Mouse (Mus musculus) CH12.LX (cell line): ENCODE results near the gene Arid5b. TPM values are rescaled to one million over a fixed set of nuclear protein-coding genes. Genes with fewer than 3 reads are reported as not detected.

Source experiments
- DNase-seq: peaks from one replicate; pipeline ENCODE4 v3.0.0-alpha.2; 2013; ENCODE audit errors: extremely low read depth
- H3K27ac ChIP-seq: 2 replicates; pipeline ENCODE4 v1.5.1; 2012; ENCODE audit warnings: low read depth, mild to moderate bottlenecking, control low read depth, moderate library complexity; ENCODE audit not compliant: insufficient read depth
- H3K27me3 ChIP-seq: replicated peaks from 2 replicates; pipeline ENCODE3; 2012; ENCODE audit warnings: inconsistent platforms
- H3K36me3 ChIP-seq, 2 experiments: replicated peaks in 1 of 2; 2 replicates each; pipeline versions ENCODE3 to v1.6.1; 2012; ENCODE audit warnings: inconsistent platforms in 1 of 2, low read length in 1 of 2, mild to moderate bottlenecking in 1 of 2, mixed read lengths in 1 of 2, moderate library complexity in 1 of 2; ENCODE audit not compliant: control insufficient read depth in 1 of 2, insufficient read depth in 1 of 2
- H3K4me1 ChIP-seq, 2 experiments: 2 replicates each; pipeline ENCODE4 v1.6.1; 2012; ENCODE audit warnings: inconsistent platforms in 1 of 2, moderate library complexity in 1 of 2; ENCODE audit not compliant: insufficient read depth in 2 of 2, control insufficient read depth in 1 of 2
- H3K4me2 ChIP-seq: 2 replicates; pipeline ENCODE4 v1.6.1; 2012; ENCODE audit warnings: low read depth, mild to moderate bottlenecking, control low read depth; ENCODE audit not compliant: poor library complexity, insufficient read depth, severe bottlenecking
- H3K4me3 ChIP-seq, 3 experiments: fragments of 150-350 bp in 1 of 3; sonication (generic) in 1 of 3; replicated peaks in 1 of 3; 2 replicates each; pipeline versions ENCODE3 to v1.5.1; 2011 to 2012; ENCODE audit warnings: low read depth in 2 of 3, low read length in 2 of 3, mild to moderate bottlenecking in 2 of 3, moderate library complexity in 2 of 3, control low read depth in 1 of 3, improper control_type of control experiment in 1 of 3, inconsistent platforms in 1 of 3, mixed read lengths in 1 of 3; ENCODE audit not compliant: poor library complexity in 1 of 3
- H3K79me2 ChIP-seq: replicated peaks from 2 replicates; pipeline ENCODE4 v1.6.1; 2012; ENCODE audit warnings: mild to moderate bottlenecking, moderate library complexity; ENCODE audit not compliant: control insufficient read depth, poor library complexity, insufficient read depth, severe bottlenecking; ENCODE audit errors: extremely low read depth
- H3K9ac ChIP-seq: 2 replicates; pipeline ENCODE4 v1.6.1; 2012; ENCODE audit warnings: low read depth, mild to moderate bottlenecking, control low read depth, moderate library complexity; ENCODE audit not compliant: insufficient read depth
- H3K9me3 ChIP-seq: replicated peaks from 2 replicates; pipeline ENCODE3; 2012; ENCODE audit warnings: low read length, inconsistent platforms, mixed read lengths
- BHLHE40 ChIP-seq: IDR thresholded peaks from 2 replicates; pipeline ENCODE4 v1.6.1; 2011; ENCODE audit warnings: mild to moderate bottlenecking, low read depth, low read length, improper control_type of control experiment
- CHD2 ChIP-seq: IDR thresholded peaks from 2 replicates; pipeline ENCODE4 v1.6.1; 2011; ENCODE audit warnings: low read length, improper control_type of control experiment
- CTCF ChIP-seq, 2 experiments: IDR thresholded peaks in 1 of 2; conservative IDR thresholded peaks in 1 of 2; 2 replicates each; pipeline ENCODE4 v1.5.1; 2011 to 2012; ENCODE audit warnings: low read depth in 2 of 2, low read length in 2 of 2, improper control_type of control experiment in 1 of 2, inconsistent platforms in 1 of 2, mild to moderate bottlenecking in 1 of 2, moderate library complexity in 1 of 2
- E2F4 ChIP-seq: IDR thresholded peaks from 2 replicates; pipeline ENCODE4 v1.6.1; 2011; ENCODE audit warnings: low read depth, low read length, improper control_type of control experiment; ENCODE audit not compliant: insufficient replicate concordance
- ELF1 ChIP-seq: IDR thresholded peaks from 2 replicates; pipeline ENCODE4 v1.6.1; 2014; ENCODE audit warnings: low read depth, mild to moderate bottlenecking, inconsistent platforms, low read length, improper control_type of control experiment
- EP300 ChIP-seq: IDR thresholded peaks from 2 replicates; pipeline ENCODE4 v1.6.1; 2011; ENCODE audit warnings: low read length, improper control_type of control experiment
- ETS1 ChIP-seq: conservative IDR thresholded peaks from 2 replicates; pipeline ENCODE4 v1.6.1; 2012; ENCODE audit warnings: low read depth, mild to moderate bottlenecking, inconsistent platforms, low read length, improper control_type of control experiment, moderate library complexity
- GABPA ChIP-seq: IDR thresholded peaks from 2 replicates; pipeline ENCODE4 v1.6.1; 2012; ENCODE audit warnings: low read depth, low read length, improper control_type of control experiment, inconsistent platforms; ENCODE audit not compliant: insufficient replicate concordance
- HCFC1 ChIP-seq: IDR thresholded peaks from 2 replicates; pipeline ENCODE4 v1.6.1; 2012; ENCODE audit warnings: low read depth, mild to moderate bottlenecking, inconsistent platforms, low read length, improper control_type of control experiment
- IRF4 ChIP-seq: IDR thresholded peaks from 2 replicates; pipeline ENCODE4 v1.6.1; 2014; ENCODE audit warnings: low read depth, mild to moderate bottlenecking, inconsistent platforms, low read length, improper control_type of control experiment
- JUN ChIP-seq: IDR thresholded peaks from 2 replicates; pipeline ENCODE4 v1.6.1; 2011; ENCODE audit warnings: low read depth, mild to moderate bottlenecking, low read length, improper control_type of control experiment, moderate library complexity; ENCODE audit not compliant: insufficient read depth
- JUND ChIP-seq: conservative IDR thresholded peaks from 2 replicates; pipeline ENCODE4 v1.6.1; 2011; ENCODE audit warnings: low read depth, low read length, improper control_type of control experiment
- KAT2A ChIP-seq: IDR thresholded peaks from 2 replicates; pipeline ENCODE4 v1.6.1; 2012; ENCODE audit warnings: low read length, improper control_type of control experiment, inconsistent platforms; ENCODE audit not compliant: insufficient replicate concordance
- MAX ChIP-seq: IDR thresholded peaks from 2 replicates; pipeline ENCODE4 v1.6.1; 2011; ENCODE audit warnings: low read length, improper control_type of control experiment
- MAZ ChIP-seq: IDR thresholded peaks from 2 replicates; pipeline ENCODE4 v1.6.1; 2012; ENCODE audit warnings: low read depth, mild to moderate bottlenecking, inconsistent platforms, low read length, improper control_type of control experiment, moderate library complexity
- MEF2A ChIP-seq: IDR thresholded peaks from 2 replicates; pipeline ENCODE4 v1.6.1; 2014; ENCODE audit warnings: low read depth, mild to moderate bottlenecking, inconsistent platforms, low read length, improper control_type of control experiment, borderline replicate concordance
- MYC ChIP-seq: IDR thresholded peaks from 2 replicates; pipeline ENCODE4 v1.6.1; 2011; ENCODE audit warnings: low read depth, mild to moderate bottlenecking, improper control_type of control experiment, low read length
- NELFE ChIP-seq: IDR thresholded peaks from 2 replicates; pipeline ENCODE4 v1.6.1; 2011; ENCODE audit warnings: low read depth, low read length, improper control_type of control experiment
- PAX5 ChIP-seq: IDR thresholded peaks from 2 replicates; pipeline ENCODE4 v1.6.1; 2012; ENCODE audit warnings: low read length, inconsistent platforms, mixed read lengths
- POLR2A ChIP-seq: IDR thresholded peaks from 2 replicates; pipeline ENCODE4 v1.6.1; 2011; ENCODE audit warnings: low read depth, mild to moderate bottlenecking, improper control_type of control experiment, low read length
- RAD21 ChIP-seq: IDR thresholded peaks from 2 replicates; pipeline ENCODE4 v1.6.1; 2011; ENCODE audit warnings: low read depth, mild to moderate bottlenecking, low read length, improper control_type of control experiment, moderate library complexity
- RCOR1 ChIP-seq: conservative IDR thresholded peaks from 2 replicates; pipeline ENCODE4 v1.6.1; 2012; ENCODE audit warnings: low read depth, mild to moderate bottlenecking, inconsistent platforms, low read length, improper control_type of control experiment
- SIN3A ChIP-seq: IDR thresholded peaks from 2 replicates; pipeline ENCODE4 v1.6.1; 2012; ENCODE audit warnings: low read length, improper control_type of control experiment, inconsistent platforms
- SMC3 ChIP-seq: IDR thresholded peaks from 2 replicates; pipeline ENCODE4 v1.6.1; 2011; ENCODE audit warnings: low read depth, low read length, improper control_type of control experiment
- TBP ChIP-seq: conservative IDR thresholded peaks from 2 replicates; pipeline ENCODE4 v1.6.1; 2011; ENCODE audit warnings: low read depth, low read length, improper control_type of control experiment
- TCF12 ChIP-seq: IDR thresholded peaks from 2 replicates; pipeline ENCODE4 v1.6.1; 2014; ENCODE audit warnings: low read depth, mild to moderate bottlenecking, inconsistent platforms, low read length, improper control_type of control experiment
- UBTF ChIP-seq: IDR thresholded peaks from 2 replicates; pipeline ENCODE4 v1.6.1; 2012; ENCODE audit warnings: low read depth, mild to moderate bottlenecking, inconsistent platforms, low read length, improper control_type of control experiment, moderate library complexity
- USF1 ChIP-seq: IDR thresholded peaks from 2 replicates; pipeline ENCODE4 v1.6.1; 2014; ENCODE audit warnings: low read depth, mild to moderate bottlenecking, inconsistent platforms, low read length, improper control_type of control experiment
- USF2 ChIP-seq: conservative IDR thresholded peaks from 2 replicates; pipeline ENCODE4 v1.6.1; 2011; ENCODE audit warnings: low read depth, low read length, improper control_type of control experiment
- ZC3H11A ChIP-seq: IDR thresholded peaks from 2 replicates; pipeline ENCODE4 v1.6.1; 2012; ENCODE audit warnings: low read depth, mild to moderate bottlenecking, inconsistent platforms, low read length, improper control_type of control experiment
- ZMIZ1 ChIP-seq: IDR thresholded peaks from 2 replicates; pipeline ENCODE4 v1.6.1; 2012; ENCODE audit warnings: low read depth, mild to moderate bottlenecking, inconsistent platforms, low read length, improper control_type of control experiment
- ZNF384 ChIP-seq: IDR thresholded peaks from 2 replicates; pipeline ENCODE4 v1.6.1; 2012; ENCODE audit warnings: low read depth, low read length, improper control_type of control experiment, inconsistent platforms
- dilution Hi-C: fragments of 300-500 bp; cut with MboI; formaldehyde crosslinking; loops from 2 replicates; pipeline ENCODE4 v1.14.3; 2020; ENCODE audit warnings: low sequenced_read_pairs; ENCODE audit not compliant: extremely low pct_unique_long_range_greater_than_20kb, extremely low pct_ligation_motif_present
- in situ Hi-C: fragments of 300-500 bp; cut with MboI; formaldehyde crosslinking; loops from 3 replicates; pipeline ENCODE4 v1.14.3; 2019; ENCODE audit warnings: low sequenced_read_pairs, low pct_ligation_motif_present, low pct_unique_long_range_greater_than_20kb, mixed read lengths
- polyA plus RNA-seq: library from polyadenylated mRNA; unstranded; fragments of >175 nt; gene quantifications from 2 replicates; pipeline ENCODE4 v1.2.1, GENCODE M21; 2012; ENCODE audit warnings: low read depth; ENCODE audit not compliant: insufficient read length
- total RNA-seq, 2 experiments: library from RNA; depleted of rRNA; stranded (reverse); fragments of 300-350 nt in 1 of 2; fragments of >200 nt in 1 of 2; gene quantifications; 2 replicates each; pipeline ENCODE4 v1.2.3; 2012 to 2014

Arid5b gene
- total and polyA plus RNA-seq, 3 experiments: 1.1 to 2.6 (median 1.8) TPM

DNA sequence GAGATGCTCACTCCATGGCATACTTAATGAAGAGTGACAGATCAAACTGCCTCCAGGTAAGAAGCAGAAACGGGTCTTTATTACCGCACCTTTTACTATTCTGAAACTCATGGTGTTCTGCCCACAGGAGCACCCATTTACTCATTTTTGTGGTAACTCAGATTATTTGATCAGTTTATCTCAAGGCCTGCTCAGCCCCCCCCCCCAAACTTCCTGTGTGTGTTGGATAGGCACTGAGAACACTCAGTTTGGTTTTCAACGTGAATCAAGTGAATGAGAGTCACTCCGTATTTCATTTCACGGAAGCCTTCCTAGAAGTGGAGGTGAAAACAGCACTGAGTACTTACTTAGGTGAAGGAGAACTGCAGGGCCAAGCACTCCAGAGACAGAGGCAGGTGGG lies 224.4 kb downstream of the Arid5b start:
- dilution Hi-C loops: no loop called here
- Histone ChIP-seq H3K79me2 (no peaks in the 10 kb centered on the region), H3K27ac (no peak overlapping the region), H3K4me2 (no peak overlapping the region), H3K4me3 (no peak overlapping the region), H3K9ac (no peak overlapping the region), H3K4me1 (no peaks in the 10 kb centered on the region), H3K27me3 (no peaks in the 10 kb centered on the region), H3K9me3 (no peaks in the 10 kb centered on the region), H3K36me3 (no peaks in the 10 kb centered on the region)
- TF ChIP-seq TCF12: no peak
- no peak for TF ChIP-seq PAX5
- TF ChIP-seq NELFE: no peak
- no peak for TF ChIP-seq CTCF (conservative IDR thresholded peaks at IDR 0.05 in 1 of 2, IDR thresholded peaks at IDR 0.05 in 1 of 2; ENCODE audit: low read depth in 2 of 2, low read length in 2 of 2)
- TF ChIP-seq HCFC1: no peak
- TF ChIP-seq ETS1: no peak
- TF ChIP-seq KAT2A: no peak
- TF ChIP-seq RCOR1: no peak
- TF ChIP-seq USF1: no peak
- TF ChIP-seq ZMIZ1: no peak
- no peak for TF ChIP-seq E2F4
- no peak for TF ChIP-seq MAX
- TF ChIP-seq UBTF: no peak
- no peak for TF ChIP-seq GABPA
- no peak for TF ChIP-seq SIN3A
- TF ChIP-seq ZC3H11A: no peak
- no peak for TF ChIP-seq MYC
- no peak for TF ChIP-seq EP300
- no peak for DNase-seq
- in situ Hi-C loops: no loop called here

DNA sequence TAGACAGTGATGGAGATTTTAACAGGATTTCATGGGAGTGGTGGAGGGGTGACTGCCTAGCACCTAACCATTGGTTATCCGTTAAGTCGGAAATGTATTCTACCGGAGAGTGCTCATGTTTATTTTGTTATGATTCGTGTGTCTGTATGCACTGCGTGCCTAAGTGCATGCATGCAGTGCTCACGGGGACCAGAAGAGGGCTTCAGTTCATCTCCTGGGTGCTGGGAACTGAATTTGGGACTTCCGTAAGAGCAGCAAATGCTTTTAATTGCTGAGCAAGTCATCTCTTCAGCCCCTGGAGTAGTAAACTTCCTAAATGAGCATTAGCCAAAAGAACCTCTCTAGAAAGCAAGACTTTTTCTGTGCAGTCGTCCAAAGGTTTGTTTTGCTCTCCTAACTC lies 226.2 kb downstream of the Arid5b start:
- Histone ChIP-seq H3K27ac (no peak overlapping the region), H3K27me3 (no peaks in the 10 kb centered on the region), H3K9ac (no peak overlapping the region), H3K36me3 (no peaks in the 10 kb centered on the region), H3K79me2 (no peaks in the 10 kb centered on the region), H3K4me1 (no peaks in the 10 kb centered on the region), H3K4me2 (no peak overlapping the region), H3K4me3 (no peak overlapping the region), H3K9me3 (no peaks in the 10 kb centered on the region)
- dilution Hi-C loops (no loop called here), in situ Hi-C loops (no loop called here)
- TF ChIP-seq UBTF (no peak), MAZ (no peak), CTCF (conservative IDR thresholded peaks at IDR 0.05 in 1 of 2, IDR thresholded peaks at IDR 0.05 in 1 of 2; ENCODE audit: low read depth in 2 of 2, low read length in 2 of 2) (peak; percentile 12 to 42; a peak in 2 of 4 replicates), ETS1 (no peak), E2F4 (no peak), HCFC1 (no peak), EP300 (no peak), SIN3A (no peak), KAT2A (no peak), TBP (no peak), ELF1 (no peak), BHLHE40 (no peak), JUN (no peak), POLR2A (no peak), ZNF384 (no peak), SMC3 (peak; percentile 25; the same call in 1 of the 2 replicates), JUND (no peak), TCF12 (no peak), ZMIZ1 (no peak), USF2 (no peak), NELFE (no peak), MEF2A (no peak), IRF4 (no peak), CHD2 (no peak), RAD21 (peak; percentile 10), MAX (no peak), RCOR1 (no peak)
- no peak for DNase-seq
